In genomic region chr15:101973414-101974077, GRCm38 (mm10) we compare ENCODE assay signal across 8 mouse cellular contexts. TPM values are rescaled to one million over a fixed set of nuclear protein-coding genes. Genes with fewer than 3 reads are reported as not detected.
DNase-seq lines count a peak whose midpoint lies in the region; ATAC-seq and TF ChIP-seq lines count a peak whose summit lies in the region.

No protein-coding gene starts in this region.

- no peaks in the 10 kb centered on the region for H3K9me3 ChIP-seq in heart, embryonic 12.5 days (replicated peaks)
- H3K9me3 ChIP-seq in intestine, embryonic 16.5 days (ENCODE audit: control insufficient read depth, low read length) = no peaks in the 10 kb centered on the region
- H3K9me3 ChIP-seq in midbrain, embryonic 15.5 days = no peaks in the 10 kb centered on the region

- H3K27ac ChIP-seq in heart, embryonic 12.5 days (ENCODE audit: poor library complexity, severe bottlenecking) = no peak overlapping the region
- no peak overlapping the region for H3K27ac ChIP-seq in cortical plate, adult 2 months (ENCODE audit: insufficient read depth, low read length)
- no peak overlapping the region for H3K27ac ChIP-seq in intestine, embryonic 16.5 days (ENCODE audit: low read length)
- no peak overlapping the region for H3K27ac ChIP-seq in midbrain, embryonic 15.5 days

- H3K4me3 ChIP-seq in heart, embryonic 12.5 days = no peak overlapping the region
- no peak overlapping the region for H3K4me3 ChIP-seq in cortical plate, adult 2 months (ENCODE audit: insufficient read depth, low read length)
- H3K4me3 ChIP-seq in intestine, embryonic 16.5 days (ENCODE audit: low read length) = no peak overlapping the region
- H3K4me3 ChIP-seq in midbrain, embryonic 15.5 days = no peak overlapping the region

- peaks cover 30% of the 10 kb centered on the region for H3K4me1 ChIP-seq in heart, embryonic 12.5 days (replicated peaks)
- 0 out of 2 replicates have a peak, but pooled peaks cover 4% of the 10 kb centered on the region for H3K4me1 ChIP-seq in cortical plate, adult 2 months (ENCODE audit: control insufficient read depth, insufficient read depth, low read length)
- peaks cover 46% of the 10 kb centered on the region for H3K4me1 ChIP-seq in intestine, embryonic 16.5 days (ENCODE audit: control insufficient read depth, insufficient read depth, low read length)
- H3K4me1 ChIP-seq in midbrain, embryonic 15.5 days = peaks cover 15% of the 10 kb centered on the region

- H3K9ac ChIP-seq in heart, embryonic 12.5 days = no peak overlapping the region
- peak overlapping the region; percentile 27; the same call in 1 of the 2 replicates for H3K9ac ChIP-seq in intestine, embryonic 16.5 days (ENCODE audit: low read depth, low read length)
- no peak overlapping the region for H3K9ac ChIP-seq in midbrain, embryonic 15.5 days

- 11% methylated on average over 15 of the region's 15 CpGs for WGBS in heart, embryonic 12.5 days
- 13% methylated on average over 15 of the region's 15 CpGs for WGBS in intestine, embryonic 16.5 days
- 12% methylated on average over 15 of the region's 15 CpGs for whole genome bisulfite sequencing in midbrain, embryonic 15.5 days

- peaks cover 23% of the 10 kb centered on the region for H3K27me3 ChIP-seq in heart, embryonic 12.5 days (replicated peaks)
- no peaks in the 10 kb centered on the region for H3K27me3 ChIP-seq in intestine, embryonic 16.5 days (replicated peaks; ENCODE audit: control insufficient read depth, insufficient read depth, low read length)
- H3K27me3 ChIP-seq in midbrain, embryonic 15.5 days (replicated peaks) = peaks cover 5% of the 10 kb centered on the region; the same call in 1 of the 2 replicates

- intact Hi-C loops in left cerebral cortex, postnatal 4 days (cut with DNase I) = loop anchor here (1.0 to 5.0 kb wide), 3 partner anchors 201 to 636 kb away; no protein-coding TSS in a partner anchor

- TF ChIP-seq POLR2A in cortical plate, adult 2 months (IDR thresholded peaks at IDR 0.05; ENCODE audit: extremely low read depth, insufficient read depth, low read length) = no peak

- TF ChIP-seq CTCF in cortical plate, adult 2 months (IDR thresholded peaks at IDR 0.05; ENCODE audit: extremely low read depth, insufficient read depth, low read length) = peak; percentile 98

- DNase-seq in heart, adult 11 months = peak; percentile 99
- peak; percentile 97 for DNase-seq in gastrocnemius, postnatal 10 days
- peak; percentile 97 for DNase-seq in left cerebral cortex, postnatal 4 days
- peak; percentile 57 to 77 for DNase-seq in spleen, adult 18-20 months

- no peak for ATAC-seq in heart, embryonic 12.5 days (ENCODE audit: insufficient number of reproducible peaks, low FRiP score)
- ATAC-seq in intestine, embryonic 16.5 days = 0 out of 2 replicates have a peak, but pooled peaks have one; percentile 12
- ATAC-seq in midbrain, embryonic 15.5 days (replicated peaks) = peak; percentile 59

- H3K36me3 ChIP-seq in heart, embryonic 12.5 days = no peaks in the 10 kb centered on the region
- H3K36me3 ChIP-seq in intestine, embryonic 16.5 days (ENCODE audit: control insufficient read depth, insufficient read depth, low read length) = no peaks in the 10 kb centered on the region
- H3K36me3 ChIP-seq in midbrain, embryonic 15.5 days (replicated peaks) = no peaks in the 10 kb centered on the region

- no peak overlapping the region for H3K4me2 ChIP-seq in heart, embryonic 12.5 days
- no peak overlapping the region for H3K4me2 ChIP-seq in intestine, embryonic 16.5 days (ENCODE audit: low read depth, low read length)
- H3K4me2 ChIP-seq in midbrain, embryonic 15.5 days = 0 out of 2 replicates have a peak overlapping the region, but pooled peaks have one; percentile 18

RNA-seq across cellular contexts. Expression of gene Krt78, which starts 19.5 kb away (rescaled TPM):
- not detected in 2 replicates for polyA plus RNA-seq in heart, embryonic 12.5 days (2016; fragmentation: Nextera tagmentation; extraction: Ambion mirVana)
- 0.04 TPM in 1 of 2 replicates, not detected in the other for polyA plus RNA-seq in cortical plate, adult 2 months (2012; rRNA removed)
- total RNA-seq in gastrocnemius, postnatal 10 days (2021) = not detected
- 0.07 and 0.17 TPM in 2 replicates for polyA plus RNA-seq in intestine, embryonic 16.5 days (2015; fragmentation: Nextera tagmentation; extraction: Ambion mirVana)
- not detected for total RNA-seq in left cerebral cortex, postnatal 4 days (2021)
- polyA plus RNA-seq in midbrain, embryonic 15.5 days (2015; fragmentation: Nextera tagmentation; extraction: Ambion mirVana) = not detected in 2 replicates

RNA-seq across cellular contexts. Expression of gene Krt8, which starts 30.7 kb away (rescaled TPM):
- 20.1 and 27.2 TPM in 2 replicates for polyA plus RNA-seq in heart, embryonic 12.5 days (2016; fragmentation: Nextera tagmentation; extraction: Ambion mirVana)
- 0.25 TPM in 2 replicates for polyA plus RNA-seq in cortical plate, adult 2 months (2012; rRNA removed)
- 1 to 10 TPM; 1.4 to 1.7 TPM for total RNA-seq in gastrocnemius, postnatal 10 days (2021)
- polyA plus RNA-seq in intestine, embryonic 16.5 days (2015; fragmentation: Nextera tagmentation; extraction: Ambion mirVana) = 1,017 and 1,065 TPM in 2 replicates
- under 1 TPM in 1 of 2 experiments, not detected in 1; 0.18 TPM for total RNA-seq in left cerebral cortex, postnatal 4 days (2021)
- 1.8 and 2.0 TPM in 2 replicates for polyA plus RNA-seq in midbrain, embryonic 15.5 days (2015; fragmentation: Nextera tagmentation; extraction: Ambion mirVana)

RNA-seq across cellular contexts. Expression of gene Krt79, which starts 33.4 kb away (rescaled TPM):
- polyA plus RNA-seq in heart, embryonic 12.5 days (2016; fragmentation: Nextera tagmentation; extraction: Ambion mirVana) = 1.2 and 1.6 TPM in 2 replicates
- polyA plus RNA-seq in cortical plate, adult 2 months (2012; rRNA removed) = 0.04 TPM in 1 of 2 replicates, not detected in the other
- not detected for total RNA-seq in gastrocnemius, postnatal 10 days (2021)
- 0.06 TPM in 1 of 2 replicates, not detected in the other for polyA plus RNA-seq in intestine, embryonic 16.5 days (2015; fragmentation: Nextera tagmentation; extraction: Ambion mirVana)
- under 1 TPM in 1 of 2 experiments, not detected in 1; 0.32 TPM for total RNA-seq in left cerebral cortex, postnatal 4 days (2021)
- polyA plus RNA-seq in midbrain, embryonic 15.5 days (2015; fragmentation: Nextera tagmentation; extraction: Ambion mirVana) = 0.11 and 0.13 TPM in 2 replicates

RNA-seq across cellular contexts. Expression of gene Krt4, which starts 49.0 kb away (rescaled TPM):
- not detected in 2 replicates for polyA plus RNA-seq in heart, embryonic 12.5 days (2016; fragmentation: Nextera tagmentation; extraction: Ambion mirVana)
- not detected in 2 replicates for polyA plus RNA-seq in cortical plate, adult 2 months (2012; rRNA removed)
- under 1 TPM in 1 of 2 experiments, not detected in 1; 0.21 TPM for total RNA-seq in gastrocnemius, postnatal 10 days (2021)
- polyA plus RNA-seq in intestine, embryonic 16.5 days (2015; fragmentation: Nextera tagmentation; extraction: Ambion mirVana) = 1.0 TPM in 1 of 2 replicates, not detected in the other
- under 1 TPM in 1 of 2 experiments, not detected in 1; 0.24 TPM for total RNA-seq in left cerebral cortex, postnatal 4 days (2021)
- 0.18 and 0.90 TPM in 2 replicates for polyA plus RNA-seq in midbrain, embryonic 15.5 days (2015; fragmentation: Nextera tagmentation; extraction: Ambion mirVana)

RNA-seq across cellular contexts. Expression of gene Krt18, which starts 54.4 kb away (rescaled TPM):
- polyA plus RNA-seq in heart, embryonic 12.5 days (2016; fragmentation: Nextera tagmentation; extraction: Ambion mirVana) = 30.8 and 38.0 TPM in 2 replicates
- polyA plus RNA-seq in cortical plate, adult 2 months (2012; rRNA removed) = 0.30 and 0.46 TPM in 2 replicates
- total RNA-seq in gastrocnemius, postnatal 10 days (2021) = 1 to 10 TPM; 1.5 to 2.5 TPM
- 353 and 370 TPM in 2 replicates for polyA plus RNA-seq in intestine, embryonic 16.5 days (2015; fragmentation: Nextera tagmentation; extraction: Ambion mirVana)
- under 1 TPM; 0.26 to 0.64 TPM for total RNA-seq in left cerebral cortex, postnatal 4 days (2021)
- 3.3 and 4.4 TPM in 2 replicates for polyA plus RNA-seq in midbrain, embryonic 15.5 days (2015; fragmentation: Nextera tagmentation; extraction: Ambion mirVana)

Comparison
In these comparisons a context has a peak if more than half of its experiments do, and no peak if none do; other contexts are left out.
1. RNA of gene Krt8, which starts 30.7 kb away (polyA plus RNA-seq): 1,017 to 1,065 TPM in intestine, embryonic 16.5 days; 20.1 to 27.2 TPM in heart, embryonic 12.5 days, 1.8 to 2.0 TPM in midbrain, embryonic 15.5 days and 0.25 TPM in cortical plate, adult 2 months; every median in the first group is over 10 times any median in the second.
2. Peak in every context shown above with its lines, with median percentiles within 50 percentile points of each other: DNase-seq.